Mouse (Mus musculus) frontal cortex, adult 2 months (tissue): ENCODE data around the gene Efna5. TPM values are rescaled to one million over a fixed set of nuclear protein-coding genes. Genes with fewer than 3 reads are reported as not detected.

Source experiments
- DNase-seq, 2 experiments: peaks; one replicate each; pipeline ENCODE4 v3.0.0; 2022; ENCODE audit warnings: low spot score in 1 of 2; ENCODE audit errors: extremely low spot score in 1 of 2
- polyA plus RNA-seq: library from polyadenylated mRNA; depleted of rRNA; stranded (reverse); fragments of >200 nt; gene quantifications from 2 replicates; pipeline ENCODE4 v1.2.3, GENCODE M21; 2012

Efna5 gene
- polyA plus RNA-seq, 1 experiment: 8.7 TPM

GRCm38 (mm10) chr17:62666761-62667160 is 214.4 kb downstream of the Efna5 start:
- DNase-seq: no peak

GRCm38 (mm10) chr17:62665823-62666222 is 215.3 kb downstream of the Efna5 start:
- DNase-seq: no peak

- no peak for DNase-seq
Observed at GRCm38 (mm10) chr17:62664709-62665108, 216.4 kb downstream of the Efna5 start.

- no peak for DNase-seq
Observed at GRCm38 (mm10) chr17:62661801-62662200, 219.3 kb downstream of the Efna5 start.

- DNase-seq: peak in 1 of 2 experiments; percentile 65
Observed at GRCm38 (mm10) chr17:62659501-62660175, 221.5 kb downstream of the Efna5 start.

- no peak for DNase-seq
Observed at GRCm38 (mm10) chr17:62657832-62658630, 223.1 kb downstream of the Efna5 start.

GRCm38 (mm10) chr17:62657051-62657450 is 224.1 kb downstream of the Efna5 start:
- DNase-seq: no peak

- no peak for DNase-seq
Observed at GRCm38 (mm10) chr17:62656591-62656990, 224.5 kb downstream of the Efna5 start.

GRCm38 (mm10) chr17:62655819-62656355 is 225.2 kb downstream of the Efna5 start:
- peak in 1 of 2 experiments; percentile 60 for DNase-seq

- no peak for DNase-seq
Observed at GRCm38 (mm10) chr17:62652451-62652850, 228.7 kb downstream of the Efna5 start.

- DNase-seq: no peak
Observed at GRCm38 (mm10) chr17:62651696-62652095, 229.4 kb downstream of the Efna5 start.

GRCm38 (mm10) chr17:62649293-62649950 is 231.7 kb downstream of the Efna5 start:
- DNase-seq: peak in 1 of 2 experiments; percentile 57

- no peak for DNase-seq
Observed at GRCm38 (mm10) chr17:62646836-62647235, 234.3 kb downstream of the Efna5 start.

GRCm38 (mm10) chr17:62642447-62643145 is 238.5 kb downstream of the Efna5 start:
- no peak for DNase-seq

- DNase-seq: no peak
Observed at GRCm38 (mm10) chr17:62640654-62641053, 240.5 kb downstream of the Efna5 start.

GRCm38 (mm10) chr17:62636896-62637295 is 244.2 kb downstream of the Efna5 start:
- no peak for DNase-seq

- DNase-seq: no peak
Observed at GRCm38 (mm10) chr17:62634937-62635336, 246.2 kb downstream of the Efna5 start.

- DNase-seq: no peak
Observed at GRCm38 (mm10) chr17:62628474-62628873, 252.6 kb downstream of the Efna5 start.

- DNase-seq: no peak
Observed at GRCm38 (mm10) chr17:62627508-62627907, 253.6 kb downstream of the Efna5 start.

GRCm38 (mm10) chr17:62625646-62626020 is 255.5 kb downstream of the Efna5 start:
- DNase-seq: no peak
